Mouse (Mus musculus) ovary, postnatal 10 days (tissue): ENCODE measurements around the gene Ahcyl1.
"Not testable (repeated sequence)": the region's sequence is repeated elsewhere in the genome, so short reads cannot be mapped to it uniquely, and the experiment has no call there.

Source experiments
- DNase-seq: peaks from one replicate; pipeline ENCODE4 v3.0.0; 2022; ENCODE audit warnings: low spot score

Ahcyl1 gene

DNA sequence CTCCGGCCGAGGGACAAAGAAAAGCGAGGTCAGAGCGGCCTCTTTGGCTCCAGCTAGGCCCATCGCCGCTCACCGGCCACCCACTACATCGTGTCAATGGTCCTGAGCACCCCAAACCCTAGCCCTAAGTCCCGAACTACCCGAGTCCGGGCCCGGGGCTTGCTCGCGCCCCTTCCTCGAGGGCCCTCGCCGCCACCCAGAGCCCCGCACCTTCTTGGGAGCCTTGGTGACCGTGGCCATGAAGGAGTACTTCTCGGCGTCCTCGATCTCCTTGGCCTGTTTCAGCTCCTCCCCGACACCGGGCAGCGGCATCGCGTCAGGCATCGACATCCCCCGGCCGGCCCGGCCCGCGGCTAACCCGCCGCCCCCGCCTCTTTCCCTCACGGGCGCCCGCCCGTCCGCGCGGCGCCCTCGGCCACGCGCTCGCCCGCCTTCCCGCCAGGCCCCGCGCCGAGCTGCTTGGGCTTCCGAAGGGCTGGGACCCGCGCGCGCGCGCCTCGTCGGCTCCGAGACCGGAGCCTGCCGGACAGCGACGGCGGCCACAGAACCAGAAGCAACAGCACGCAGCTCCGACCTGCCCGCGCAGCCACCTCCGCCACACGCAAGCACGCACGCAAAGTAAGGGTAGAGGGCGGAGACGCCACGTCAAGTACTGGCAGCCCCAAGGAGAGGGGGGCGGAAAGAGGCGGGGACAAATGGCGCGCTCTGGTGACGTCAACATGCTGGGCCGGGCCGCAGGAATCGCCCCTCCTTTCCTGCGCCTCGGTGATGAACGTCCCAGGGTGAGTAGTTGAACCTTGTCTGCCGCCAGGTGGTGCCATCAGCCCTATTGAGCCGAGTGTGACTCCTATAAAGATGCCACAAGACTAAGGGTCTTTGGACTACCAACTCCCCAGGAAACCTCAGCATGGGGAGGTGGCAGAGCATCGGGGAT, at the start of gene Ahcyl1:
Ahcyl1 (minus strand) TSS at position 613 of the 934 bp plus-strand sequence.
- DNase-seq, result peak; percentile 90

DNA sequence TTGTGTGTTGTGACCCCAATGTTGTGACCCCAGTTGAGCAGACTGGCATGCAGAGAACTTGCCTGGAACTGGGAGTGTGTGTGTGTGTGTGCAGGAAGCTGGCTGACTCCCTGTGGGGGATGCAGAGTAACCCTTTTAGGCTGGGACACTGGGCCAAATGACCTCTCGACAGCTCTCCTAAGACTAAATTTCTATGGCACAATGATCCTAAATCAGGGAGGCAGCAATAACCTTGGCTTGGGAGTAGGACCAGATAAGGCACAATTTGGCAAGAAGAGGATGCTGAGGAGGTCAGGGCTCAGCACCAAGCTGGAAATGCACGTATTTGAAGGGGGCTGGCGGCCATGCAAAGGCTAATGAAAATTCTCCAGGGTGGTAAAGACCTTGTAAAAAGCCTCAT, 49.7 kb upstream of the Ahcyl1 start:
- no peak for DNase-seq

DNA sequence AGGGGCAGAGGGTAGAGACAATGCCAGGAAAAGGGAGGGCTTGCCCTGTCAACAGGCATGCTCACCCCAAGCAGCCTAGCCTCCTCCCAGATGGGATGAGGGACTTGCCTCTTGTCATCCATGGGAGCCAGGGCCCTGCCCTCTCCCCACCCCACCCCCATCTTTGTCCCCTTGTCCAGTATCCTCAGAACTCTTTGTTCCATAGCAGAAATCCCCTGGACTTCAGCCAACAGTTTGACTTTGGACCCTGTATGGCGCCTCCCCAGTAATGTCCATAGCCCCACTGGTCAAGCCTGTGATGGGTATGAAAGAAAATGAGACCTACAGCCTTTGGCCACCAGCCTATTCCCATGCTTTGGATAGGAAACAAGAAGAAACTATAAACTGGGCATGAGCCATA, 47.3 kb upstream of the Ahcyl1 start:
- DNase-seq, result no peak

- no peak for DNase-seq
Measured at GRCm38 (mm10) chr3:107743107-107743506, 46.7 kb upstream of the Ahcyl1 start.

GRCm38 (mm10) chr3:107742071-107742710, 45.8 kb upstream of the Ahcyl1 start:
- DNase-seq, result no peak

DNA sequence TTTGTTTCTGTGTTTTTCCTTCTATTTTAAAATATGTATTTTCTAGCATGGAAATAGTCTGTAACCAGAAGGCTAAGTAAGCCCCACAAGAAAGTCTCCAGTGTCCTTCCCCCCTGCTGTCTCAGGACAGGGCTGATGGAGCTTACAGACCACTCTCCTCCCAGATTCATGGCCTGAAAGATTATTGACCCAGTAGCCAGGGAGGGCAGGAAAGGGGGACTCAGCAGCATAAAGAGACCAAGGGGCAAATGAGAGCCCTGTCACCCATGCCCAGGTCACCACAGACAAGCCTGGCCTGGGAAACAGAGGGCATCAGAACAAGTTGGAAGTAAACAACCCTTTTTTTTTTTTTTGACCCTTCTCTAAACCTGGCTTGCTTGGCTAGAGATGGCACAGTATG, 45.0 kb upstream of the Ahcyl1 start:
- no peak for DNase-seq

DNA sequence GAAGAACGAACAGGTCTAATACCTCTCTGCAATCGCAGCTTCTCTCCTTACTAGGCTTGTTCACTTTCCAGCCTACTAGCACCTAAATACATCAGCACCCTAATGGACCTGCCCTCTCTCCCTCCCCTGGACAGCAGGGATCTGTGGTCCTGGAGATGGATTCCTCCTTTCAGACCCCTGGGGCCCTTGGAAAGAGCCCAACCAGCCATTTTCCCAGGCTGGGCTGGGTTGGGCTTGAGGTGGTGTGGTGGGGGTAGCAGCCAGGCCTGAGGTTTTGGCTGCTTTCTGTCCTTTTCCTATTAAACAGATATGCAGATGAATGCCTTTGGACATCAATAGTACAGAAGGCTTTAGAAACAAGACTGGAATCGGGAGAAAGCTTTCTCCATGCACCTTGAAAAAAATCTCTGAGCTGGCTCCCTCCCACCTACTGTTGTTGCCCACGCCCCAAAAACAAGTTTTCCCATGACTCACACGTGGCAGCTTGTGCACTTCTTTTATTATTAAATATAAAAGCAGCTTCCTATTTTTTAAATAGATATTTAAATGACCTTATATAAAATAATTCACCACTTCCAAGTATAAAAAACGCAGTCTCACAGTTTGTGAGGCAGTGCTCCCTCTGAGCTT, 44.3 kb upstream of the Ahcyl1 start:
- DNase-seq, result peak; percentile 62

DNA sequence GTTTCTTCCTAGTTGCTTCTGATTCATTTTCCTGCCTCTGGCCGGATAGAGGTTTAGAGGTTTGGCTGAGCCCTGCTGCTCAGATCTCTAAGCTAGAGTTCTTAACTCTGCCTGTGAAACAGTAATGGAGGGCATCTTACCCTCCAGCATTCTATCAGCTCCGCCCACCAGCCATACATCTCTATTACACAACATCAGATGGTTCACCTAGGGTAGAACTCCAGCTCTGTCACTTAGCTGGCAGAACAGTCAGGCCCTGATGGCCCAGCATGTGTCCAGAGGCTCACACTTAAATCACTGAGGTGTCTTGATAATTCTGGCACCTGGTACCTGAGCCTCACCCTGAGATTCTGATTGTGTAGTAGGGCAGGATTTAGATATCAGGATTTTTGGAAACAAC, 43.6 kb upstream of the Ahcyl1 start:
- no peak for DNase-seq

DNA sequence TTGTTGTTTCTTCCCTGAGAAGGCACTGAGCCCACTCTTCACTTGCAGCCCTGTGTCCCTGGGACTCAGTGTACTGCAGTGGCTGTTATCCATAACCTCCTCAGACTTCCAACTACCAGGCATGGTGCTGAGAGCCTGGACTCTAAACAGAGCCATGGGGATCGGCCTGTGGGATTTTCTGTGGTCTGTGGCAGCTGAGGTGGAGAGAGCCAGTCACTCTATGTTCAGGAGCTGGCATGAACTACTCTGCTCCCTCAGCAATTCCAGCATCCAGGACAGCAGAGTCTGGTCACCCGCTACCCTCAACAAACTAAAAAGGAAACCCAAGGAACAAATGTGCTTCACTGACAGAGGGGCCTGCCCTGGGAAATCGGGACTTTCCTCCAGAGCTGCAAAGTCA, 43.1 kb upstream of the Ahcyl1 start:
- no peak for DNase-seq

DNA sequence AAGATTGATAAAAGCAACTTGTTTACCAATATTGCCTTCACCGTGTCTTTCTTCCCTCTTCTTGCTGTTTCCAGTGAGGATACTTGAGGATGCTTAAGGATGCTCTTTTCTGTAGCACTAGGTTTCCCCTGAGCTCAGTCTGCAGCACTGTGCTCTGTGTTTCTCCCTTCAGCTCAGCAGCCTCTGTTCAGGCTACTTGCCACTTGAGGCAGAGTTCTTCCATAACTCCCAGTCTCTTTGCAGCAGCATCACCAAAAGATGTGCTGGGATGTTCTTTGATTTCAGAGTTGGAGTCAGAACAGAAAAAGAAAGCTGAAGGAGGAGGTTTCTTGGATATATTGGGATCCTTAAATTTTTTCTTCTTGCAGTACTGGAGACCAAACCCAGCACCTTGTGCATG, 42.3 kb upstream of the Ahcyl1 start:
- no peak for DNase-seq

- DNase-seq, result no peak
Measured at GRCm38 (mm10) chr3:107737609-107738190, 41.3 kb upstream of the Ahcyl1 start.

DNA sequence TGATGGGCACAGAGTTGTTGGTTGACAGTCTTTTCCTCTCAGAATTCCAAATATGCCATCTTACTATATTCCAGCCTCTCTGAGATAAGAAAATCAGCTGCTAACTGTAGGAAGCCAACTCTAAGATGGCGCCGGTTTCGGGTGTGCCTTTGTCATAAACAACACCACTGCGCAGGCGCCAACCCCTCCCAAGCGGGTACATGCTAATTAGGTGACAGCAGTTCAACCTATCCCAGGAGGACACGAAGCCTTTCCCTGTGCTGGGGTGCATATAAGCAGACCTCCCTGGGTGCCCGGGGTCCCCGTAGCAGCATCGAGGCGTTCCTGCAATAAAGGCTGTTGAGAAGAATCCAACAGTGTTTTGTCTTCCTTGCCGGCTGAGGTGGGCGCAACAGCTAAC, 39.3 kb upstream of the Ahcyl1 start:
- DNase-seq, result not testable (repeated sequence)

DNA sequence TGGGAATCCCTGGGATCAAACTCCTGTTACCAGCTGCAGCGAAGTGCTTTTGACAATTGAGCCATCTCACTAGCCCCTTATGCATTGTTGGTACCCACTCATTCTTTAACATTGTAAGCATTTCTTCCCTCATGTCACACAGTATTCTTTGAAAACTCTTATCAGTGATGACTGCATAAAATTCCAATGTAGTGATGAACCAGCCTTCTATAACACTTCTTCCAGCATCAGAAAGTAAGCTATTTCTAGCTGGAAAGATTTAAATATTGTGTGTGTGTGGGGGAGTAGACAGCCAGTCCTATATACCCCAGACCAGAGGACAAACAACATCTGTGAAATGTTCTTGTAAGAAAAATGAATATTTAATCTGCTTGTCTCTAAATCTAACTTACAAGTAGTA, 37.0 kb upstream of the Ahcyl1 start:
- no peak for DNase-seq

- no peak for DNase-seq
Measured at GRCm38 (mm10) chr3:107730236-107730635, 33.9 kb upstream of the Ahcyl1 start.

- DNase-seq, result no peak
Measured at GRCm38 (mm10) chr3:107728509-107728908, 32.1 kb upstream of the Ahcyl1 start.

GRCm38 (mm10) chr3:107715971-107716370, 19.6 kb upstream of the Ahcyl1 start:
- no peak for DNase-seq

DNA sequence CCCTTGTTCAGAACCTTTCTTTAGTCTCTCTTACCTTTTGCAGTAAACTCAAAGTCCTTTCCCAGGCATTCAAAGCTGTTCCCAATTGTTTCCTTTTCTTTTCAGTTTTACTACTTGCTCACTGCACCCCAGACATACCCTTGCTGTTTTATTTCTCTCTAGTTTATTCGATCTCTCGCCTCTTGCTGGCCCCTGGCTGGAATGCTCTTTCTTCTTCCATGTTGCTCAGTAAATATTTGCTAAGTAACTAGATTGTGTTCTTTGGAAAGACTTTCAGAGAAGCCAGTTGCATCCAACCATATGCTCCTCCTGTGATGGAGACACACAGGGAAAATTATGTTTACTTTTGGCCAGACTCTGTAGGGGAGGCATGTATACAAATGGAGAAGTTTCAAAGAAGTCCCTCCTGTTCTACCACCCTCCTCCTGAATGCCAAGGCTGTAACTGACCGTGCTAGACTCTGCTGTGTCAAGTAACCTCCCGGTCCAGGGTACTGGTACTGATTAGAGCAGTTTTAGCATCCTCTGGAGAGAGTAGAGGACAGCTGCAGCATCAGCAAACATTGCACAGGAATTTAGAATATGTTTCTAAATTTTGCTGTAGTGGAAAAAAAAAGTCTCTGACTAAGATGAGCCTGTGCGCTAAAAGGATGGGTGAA, 18.0 kb upstream of the Ahcyl1 start:
- DNase-seq, result no peak

DNA sequence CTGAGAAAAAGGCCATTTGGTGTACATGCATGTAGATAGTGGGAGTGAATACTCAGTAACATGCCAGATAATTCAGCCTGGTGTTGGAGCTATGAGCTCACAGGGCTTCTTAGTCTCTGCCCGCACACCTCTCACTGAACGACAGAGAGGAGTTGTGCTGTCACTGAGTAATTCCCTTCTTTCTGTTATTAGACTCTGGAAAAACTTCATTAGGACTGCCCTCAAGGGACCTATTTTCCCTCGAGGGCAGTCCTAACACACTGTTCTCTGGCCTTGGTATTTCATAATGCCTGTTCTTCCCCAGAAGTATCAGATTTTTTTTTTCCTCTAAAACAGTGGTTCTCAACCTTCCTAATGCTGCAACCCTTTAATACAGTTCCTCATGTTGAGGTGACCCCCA, 15.7 kb upstream of the Ahcyl1 start:
- no peak for DNase-seq

GRCm38 (mm10) chr3:107709156-107709555, 12.8 kb upstream of the Ahcyl1 start:
- no peak for DNase-seq

DNA sequence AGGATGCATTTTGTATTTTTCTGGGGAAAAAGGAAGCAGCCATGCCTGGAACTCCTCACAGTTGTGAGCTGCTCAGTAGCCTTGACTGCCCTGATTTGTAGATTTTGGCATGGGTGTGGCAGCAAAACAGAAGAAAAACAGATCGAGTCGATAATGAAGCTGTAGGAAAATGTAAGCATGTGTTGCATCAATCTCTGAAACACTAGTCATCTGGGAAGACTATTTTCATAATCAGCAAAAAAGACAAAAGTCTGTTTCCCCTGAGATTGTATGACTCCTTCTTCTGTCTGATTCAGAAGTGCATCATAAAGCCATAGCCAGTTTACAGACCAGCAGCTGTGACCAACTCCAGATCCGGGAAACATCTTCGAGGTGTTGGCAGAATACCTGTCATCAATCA, 10.9 kb upstream of the Ahcyl1 start:
- DNase-seq, result no peak

GRCm38 (mm10) chr3:107706164-107706563, 9.8 kb upstream of the Ahcyl1 start:
- DNase-seq, result no peak

GRCm38 (mm10) chr3:107704371-107704705, 8.0 kb upstream of the Ahcyl1 start:
- no peak for DNase-seq
